Mouse (Mus musculus) kidney, postnatal 0 days (tissue): Measurements from ENCODE around the gene Stmn1. TPM values are rescaled to one million over a fixed set of nuclear protein-coding genes. Genes with fewer than 3 reads are reported as not detected.

Experiments used
- ATAC-seq: fragments of 200-750 bp; cut with Nextera tagmentation; replicated peaks from 2 replicates; pipeline ENCODE4 v1.8.0; 2017; ENCODE audit warnings: low read depth, moderate number of reproducible peaks, moderate TSS enrichment, moderate library complexity; ENCODE audit not compliant: low FRiP score
- DNase-seq: peaks from one replicate; pipeline ENCODE4 v3.0.0-alpha.2; 2016; ENCODE audit warnings: low spot score
- H3K27ac ChIP-seq: fragments of 300-500 bp; sonication (generic); 2 replicates; pipeline ENCODE4 v1.5.1; 2014; ENCODE audit warnings: mild to moderate bottlenecking
- H3K27me3 ChIP-seq: fragments of 300-500 bp; sonication (generic); 2 replicates; pipeline ENCODE4 v1.6.1; 2014; ENCODE audit warnings: low read length, mixed read lengths; ENCODE audit not compliant: insufficient read depth
- H3K36me3 ChIP-seq: fragments of 300-500 bp; sonication (generic); 2 replicates; pipeline ENCODE4 v1.6.1; 2014; ENCODE audit warnings: low read length, mixed read lengths; ENCODE audit not compliant: insufficient read depth
- H3K4me1 ChIP-seq: fragments of 300-500 bp; sonication (generic); replicated peaks from 2 replicates; pipeline ENCODE4 v1.6.1; 2014; ENCODE audit warnings: antibody characterized with exemption, low read length, mixed read lengths; ENCODE audit not compliant: insufficient read depth
- H3K4me2 ChIP-seq: fragments of 300-500 bp; sonication (generic); 2 replicates; pipeline ENCODE4 v1.6.1; 2014; ENCODE audit warnings: mild to moderate bottlenecking, low read length, moderate library complexity, mixed read lengths
- H3K4me3 ChIP-seq: fragments of 300-500 bp; sonication (generic); replicated peaks from 2 replicates; pipeline ENCODE4 v1.5.1; 2014; ENCODE audit warnings: low read depth, low read length
- H3K9ac ChIP-seq: fragments of 300-500 bp; sonication (generic); 2 replicates; pipeline ENCODE4 v1.6.1; 2014; ENCODE audit warnings: low read depth, low read length
- H3K9me3 ChIP-seq: fragments of 300-500 bp; sonication (generic); replicated peaks from 2 replicates; pipeline ENCODE4 v1.6.1; 2016; ENCODE audit warnings: low read length, inconsistent platforms, mixed read lengths
- CTCF ChIP-seq: IDR thresholded peaks from 2 replicates; pipeline ENCODE4 v1.5.1; 2016; ENCODE audit warnings: antibody characterized with exemption, low read depth, mild to moderate bottlenecking, moderate library complexity
- WGBS: fragments of 180-500 bp; shearing (Covaris S2); extraction: QIAGEN DNeasy Blood & Tissue Kit; methylation state at CpG from one replicate; pipeline ENCODE4 v1.1.7; 2014; 5-methylcytosine and 5-hydroxymethylcytosine counted together
- polyA plus RNA-seq: library from polyadenylated mRNA; unstranded; fragments of >200 nt; fragmentation: Nextera tagmentation; extraction: Ambion mirVana; gene quantifications from 2 replicates; pipeline ENCODE4 v1.2.1, GENCODE M21; 2015

The Stmn1 gene
- polyA plus RNA-seq, 1 experiment from 2014 or later = 926 TPM

DNA sequence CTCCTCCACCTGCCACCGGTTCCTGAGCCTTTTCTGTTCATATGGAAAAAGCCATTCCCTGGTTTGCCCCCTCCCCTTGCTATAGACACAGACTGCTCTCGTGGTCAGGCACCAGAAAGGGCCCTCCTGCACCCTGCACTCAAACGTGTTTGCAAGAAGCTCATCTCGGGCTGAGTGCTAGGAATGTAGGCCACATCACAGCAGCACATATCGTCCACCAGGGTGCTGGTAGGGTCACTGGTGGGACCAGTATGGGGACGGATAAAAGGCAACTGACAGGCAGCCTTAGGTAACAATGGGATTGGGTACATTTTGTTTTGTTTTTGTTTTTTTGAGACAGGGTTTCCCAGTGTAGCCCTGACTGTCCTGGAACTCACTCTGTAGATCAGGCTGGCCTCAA lies 13.2 kb downstream of the Stmn1 start:
- WGBS = 64% methylated on average over 6 of the region's 6 CpGs

DNA sequence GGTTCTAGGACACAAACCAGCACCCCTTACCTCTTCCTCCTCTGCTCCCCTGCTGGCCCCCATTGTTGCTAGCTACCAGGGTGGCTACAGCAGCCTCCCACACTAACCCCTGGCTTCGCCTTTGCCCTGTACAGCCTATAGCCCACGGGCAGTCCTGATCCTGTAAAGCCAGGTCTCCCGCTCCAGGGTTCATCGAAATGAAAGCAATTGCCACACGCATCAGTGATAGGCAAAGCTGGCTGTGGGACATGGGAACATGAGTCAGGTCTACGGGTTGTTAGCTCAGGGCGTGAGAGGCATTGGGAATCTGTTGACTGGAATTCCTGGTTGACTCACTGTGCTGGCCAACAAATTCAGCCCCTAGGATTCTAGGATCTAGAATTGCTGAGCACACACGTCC lies 14.3 kb downstream of the Stmn1 start:
- TF ChIP-seq CTCF = no peak
- Histone ChIP-seq H3K27me3 (no peaks in the 10 kb centered on the region), H3K4me3 (no peak overlapping the region), H3K36me3 (no peaks in the 10 kb centered on the region), H3K4me2 (no peak overlapping the region), H3K4me1 (no peaks in the 10 kb centered on the region), H3K9me3 (no peaks in the 10 kb centered on the region), H3K9ac (no peak overlapping the region), H3K27ac (no peak overlapping the region)
- no peak for ATAC-seq
- DNase-seq = no peak
- 65% methylated on average over 8 of the region's 8 CpGs for WGBS

More for the DNA sequence above, 13.2 kb downstream of the Stmn1 start:
- no peak overlapping the region for H3K4me2 ChIP-seq
- no peaks in the 10 kb centered on the region for H3K36me3 ChIP-seq
- no peak overlapping the region for H3K9ac ChIP-seq
- no peak overlapping the region for H3K27ac ChIP-seq
- TF ChIP-seq CTCF = no peak
- DNase-seq (no peak), ATAC-seq (no peak)
- H3K4me1 ChIP-seq = no peaks in the 10 kb centered on the region
- no peak overlapping the region for H3K4me3 ChIP-seq
- H3K9me3 ChIP-seq = no peaks in the 10 kb centered on the region
- H3K27me3 ChIP-seq = no peaks in the 10 kb centered on the region

DNA sequence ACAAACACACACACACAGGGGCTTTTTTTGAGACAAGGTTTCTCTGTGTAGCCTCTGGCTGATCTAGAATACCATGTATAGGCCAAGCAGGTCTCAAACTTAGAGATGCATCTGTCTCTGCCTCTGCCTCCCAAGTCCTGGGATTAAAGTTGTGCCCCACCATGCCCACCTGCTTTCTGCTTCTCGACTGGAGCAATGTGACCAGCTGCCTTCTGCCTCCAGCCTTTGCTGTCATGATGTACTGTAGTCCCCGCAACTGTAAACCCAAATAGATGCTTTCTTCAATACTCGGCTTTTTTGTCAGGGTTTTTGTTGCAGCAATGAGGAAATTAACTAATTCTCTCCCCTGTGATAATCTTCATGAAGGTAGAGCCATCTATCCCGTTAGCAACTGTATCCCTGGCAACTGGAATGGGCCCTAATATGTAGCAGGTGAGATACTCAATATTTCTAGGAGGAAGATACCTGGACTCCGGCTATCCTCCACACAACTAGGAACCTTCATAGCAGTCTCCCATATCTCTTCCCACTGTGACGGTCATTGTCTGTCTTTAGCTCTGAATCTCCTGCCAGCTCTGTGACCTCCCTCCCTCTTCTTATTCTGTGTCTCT lies 15.1 kb downstream of the Stmn1 start:
- no peak overlapping the region for H3K27ac ChIP-seq
- ATAC-seq = no peak
- 65% methylated on average over 6 of the region's 6 CpGs for WGBS

DNA sequence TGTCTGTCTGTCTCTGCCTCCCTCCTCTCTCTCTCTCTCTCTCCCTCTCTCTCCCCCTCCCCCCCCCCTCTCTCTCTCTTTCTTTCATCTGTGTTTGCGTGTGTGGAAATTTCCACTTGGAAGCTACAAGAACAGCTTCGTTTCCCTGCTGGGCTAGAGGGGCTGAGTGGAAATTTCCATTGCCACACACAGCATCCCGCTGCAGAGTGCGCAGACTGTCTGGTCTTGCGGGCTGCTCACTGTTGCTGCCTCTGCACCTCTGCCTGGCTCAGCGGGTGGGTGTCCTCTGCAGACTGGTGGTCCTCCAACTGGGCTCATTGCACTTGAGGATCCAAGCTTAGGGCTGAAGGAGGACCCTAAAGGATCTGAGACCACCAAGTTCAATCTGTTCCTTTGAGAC lies 15.6 kb downstream of the Stmn1 start:
- no peak for TF ChIP-seq CTCF
- no peak overlapping the region for H3K4me2 ChIP-seq
- no peaks in the 10 kb centered on the region for H3K9me3 ChIP-seq
- H3K27ac ChIP-seq = no peak overlapping the region
- WGBS = 41% methylated on average over 6 of the region's 6 CpGs
- no peaks in the 10 kb centered on the region for H3K27me3 ChIP-seq
- ATAC-seq (no peak), DNase-seq (peak; percentile 33)
- no peaks in the 10 kb centered on the region for H3K36me3 ChIP-seq
- no peak overlapping the region for H3K4me3 ChIP-seq
- H3K4me1 ChIP-seq = no peaks in the 10 kb centered on the region
- H3K9ac ChIP-seq = no peak overlapping the region

More for the DNA sequence above, 15.1 kb downstream of the Stmn1 start:
- Histone ChIP-seq H3K27me3 (no peaks in the 10 kb centered on the region), H3K9ac (no peak overlapping the region), H3K36me3 (no peaks in the 10 kb centered on the region), H3K4me1 (no peaks in the 10 kb centered on the region), H3K4me3 (no peak overlapping the region), H3K4me2 (no peak overlapping the region), H3K9me3 (no peaks in the 10 kb centered on the region)
- TF ChIP-seq CTCF = no peak
- DNase-seq = no peak

DNA sequence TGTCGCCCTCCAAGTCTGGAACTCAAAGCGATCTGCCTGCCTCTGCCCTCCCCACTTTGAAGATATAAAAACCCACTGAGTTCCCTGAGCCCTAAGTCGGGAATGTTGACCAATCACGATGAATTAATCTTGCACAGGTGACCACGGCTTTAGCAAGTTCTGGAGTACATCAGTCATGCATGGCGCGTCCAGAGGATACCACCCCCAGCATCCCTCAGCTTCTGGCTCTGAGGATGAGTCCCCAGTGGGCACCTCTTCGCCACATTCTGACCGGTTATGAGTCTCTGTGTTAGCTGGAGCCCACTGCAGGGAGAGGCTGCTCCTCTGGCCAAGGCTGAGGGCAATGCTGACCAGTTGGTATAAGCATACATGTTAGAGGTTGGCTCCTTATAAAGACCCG lies 16.1 kb downstream of the Stmn1 start:
- no peak for DNase-seq
- Histone ChIP-seq H3K9me3 (no peaks in the 10 kb centered on the region), H3K36me3 (no peaks in the 10 kb centered on the region), H3K4me3 (no peak overlapping the region), H3K27ac (no peak overlapping the region), H3K4me1 (no peaks in the 10 kb centered on the region), H3K27me3 (no peaks in the 10 kb centered on the region), H3K9ac (no peak overlapping the region), H3K4me2 (no peak overlapping the region)
- 74% methylated on average over 10 of the region's 10 CpGs for WGBS
- no peak for ATAC-seq
- TF ChIP-seq CTCF = no peak

DNA sequence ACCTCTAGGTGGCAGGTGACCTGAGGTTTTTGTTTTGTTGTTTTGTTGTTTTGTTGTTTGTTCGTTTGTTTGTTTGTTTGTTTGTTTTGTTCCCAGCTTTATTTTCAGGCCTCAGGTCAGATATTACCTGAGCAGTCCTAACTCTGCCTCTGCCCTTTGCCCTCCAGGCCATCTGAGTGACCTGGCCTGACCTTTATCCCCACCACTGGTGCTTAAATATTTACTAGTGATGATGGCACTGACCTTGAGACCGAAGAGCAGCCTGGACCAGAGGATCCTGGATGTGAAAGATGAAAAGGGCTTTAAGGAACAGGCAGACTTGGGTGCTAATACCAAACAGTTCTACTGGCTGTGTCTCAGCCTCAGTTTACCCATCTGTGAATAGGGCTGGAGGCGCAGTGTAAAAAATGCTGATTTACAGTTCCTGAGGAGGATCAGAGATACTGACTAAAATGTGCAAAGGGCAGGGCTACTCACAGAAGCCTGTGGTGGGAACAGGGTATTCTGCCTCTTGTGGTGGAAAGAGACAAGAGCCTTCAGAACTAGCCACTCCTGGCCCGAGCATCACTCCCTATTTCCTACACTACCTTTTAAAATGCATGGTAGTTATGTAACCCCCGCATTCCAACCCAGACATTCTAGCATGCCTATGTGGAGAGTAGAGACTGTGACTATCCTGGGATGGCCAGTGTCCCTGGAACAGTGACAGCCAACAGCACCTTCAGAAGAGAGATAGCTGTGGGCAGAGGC lies 17.2 kb downstream of the Stmn1 start:
- TF ChIP-seq CTCF = peak; percentile 33; the same call in 1 of the 2 replicates
- no peak overlapping the region for H3K4me3 ChIP-seq
- no peak overlapping the region for H3K9ac ChIP-seq
- WGBS = 85% methylated on average over 5 of the region's 5 CpGs
- no peak for ATAC-seq
- H3K9me3 ChIP-seq = no peaks in the 10 kb centered on the region
- no peak overlapping the region for H3K27ac ChIP-seq
- no peak overlapping the region for H3K4me2 ChIP-seq
- no peak for DNase-seq
- H3K36me3 ChIP-seq = no peaks in the 10 kb centered on the region
- H3K4me1 ChIP-seq = no peaks in the 10 kb centered on the region
- no peaks in the 10 kb centered on the region for H3K27me3 ChIP-seq
